In genomic region chr11:101756616-101757015, GRCm38 (mm10) we compare ENCODE assay signal across 11 mouse cellular contexts. TPM values are rescaled to one million over a fixed set of nuclear protein-coding genes. Genes with fewer than 3 reads are reported as not detected.
DNase-seq lines count a peak whose midpoint lies in the region; ATAC-seq lines count a peak whose summit lies in the region.
"Had no signal": no experiment of that assay in that cellular context is flagged by ENCODE, and none has a peak within 500 bp of the region (broad histone marks: within the 10 kb centered on the region; RNA-seq: fewer than 3 reads in every experiment).

No protein-coding gene starts in this region.

- no peaks in the 10 kb centered on the region for H3K27me3 ChIP-seq in heart, embryonic 10.5 days (ENCODE audit: insufficient read depth, poor library complexity, severe bottlenecking)

- H3K4me1 ChIP-seq in heart, embryonic 10.5 days = no peaks in the 10 kb centered on the region

- no peaks in the 10 kb centered on the region for H3K9me3 ChIP-seq in heart, embryonic 10.5 days

- peaks cover 90% of the 10 kb centered on the region for H3K36me3 ChIP-seq in heart, embryonic 10.5 days

- DNase-seq in heart, adult 8-10 months (ENCODE audit: low spot score) = peak; percentile 19
- DNase-seq in heart, embryonic 10.5 days (ENCODE audit: low spot score) = no peak
- peak; percentile 14 for DNase-seq in urinary bladder, postnatal 14 days (ENCODE audit: low spot score)
- DNase-seq in urinary bladder, postnatal 25 days (ENCODE audit: low spot score) = no peak
- peak; percentile 30 to 37 for DNase-seq in layer of hippocampus, postnatal 10 days (ENCODE audit: low spot score in 2 of 2)
- no peak for DNase-seq in testis, postnatal 10 days (ENCODE audit: low spot score)
- DNase-seq: kidney, postnatal 36 days had no signal

- WGBS in heart, embryonic 10.5 days = 92% methylated on average over 8 of the region's 8 CpGs

- H3K27ac ChIP-seq in heart, embryonic 10.5 days = no peak overlapping the region
- H3K27ac ChIP-seq: macrophage had no signal

- H3K4me3 ChIP-seq in heart, embryonic 10.5 days = no peak overlapping the region
- H3K4me3 ChIP-seq: erythroblast, embryonic 14.5 days had no signal

- ATAC-seq in activated CD4-positive, CD25-positive, alpha-beta regulatory T cell, adult 4 months = no peak

RNA-seq across cellular contexts. Expression of gene Dhx8, which starts 23.9 kb away (rescaled TPM):
- 10 to 100 TPM; 13.6 to 15.8 (median 14.6) TPM for total RNA-seq in heart, adult 8-10 months (2022)
- 28.7 and 33.0 TPM in 2 replicates for polyA plus RNA-seq in heart, embryonic 10.5 days (2016; fragmentation: Nextera tagmentation; extraction: Ambion mirVana)
- total RNA-seq in layer of hippocampus, postnatal 10 days (2021) = 10 to 100 TPM; 31.3 to 32.3 TPM
- 10 to 100 TPM; 23.6 to 25.5 TPM for polyA plus RNA-seq in activated CD4-positive, CD25-positive, alpha-beta regulatory T cell, adult 4 months (2017; shearing (Covaris generic))

RNA-seq across cellular contexts. Expression of gene Etv4, which starts 28.6 kb away (rescaled TPM):
- under 1 TPM in 2 of 4 experiments, not detected in 2; 0.68 to 0.86 TPM for total RNA-seq in heart, adult 8-10 months (2022)
- 9.4 and 10.8 TPM in 2 replicates for polyA plus RNA-seq in heart, embryonic 10.5 days (2016; fragmentation: Nextera tagmentation; extraction: Ambion mirVana)
- 10 to 100 TPM; 25.8 to 29.3 TPM for total RNA-seq in layer of hippocampus, postnatal 10 days (2021)
- polyA plus RNA-seq in activated CD4-positive, CD25-positive, alpha-beta regulatory T cell, adult 4 months (2017; shearing (Covaris generic)) = 1 to 10 TPM in 1 of 2 experiments, not detected in 1; 1.0 TPM
- total RNA-seq: monocyte, adult 5-6 weeks had no signal
- polyA plus RNA-seq: erythroblast, embryonic 14.5 days; macrophage had no signal

Comparison
In these comparisons a context has a peak if more than half of its experiments do, and no peak if none do; other contexts are left out.
1. DNase-seq: peak in heart, adult 8-10 months (single experiment), urinary bladder, postnatal 14 days (single experiment) and layer of hippocampus, postnatal 10 days (2 of 2); none in heart, embryonic 10.5 days (single experiment), urinary bladder, postnatal 25 days (single experiment) and testis, postnatal 10 days (single experiment).
2. RNA of gene Etv4, which starts 28.6 kb away (total RNA-seq): 25.8 to 29.3 TPM in layer of hippocampus, postnatal 10 days; 0.68 to 0.86 TPM in heart, adult 8-10 months; every median in the first group is over 10 times any median in the second.